Mouse (Mus musculus) hindbrain, embryonic 14.5 days (tissue): ENCODE measurements at regions not wholly inside any gene's neighbourhood (a gene's known extent, or its start where the extent isn't known, plus 50 kb on each side); places are given as distances from the start of the nearest gene placed in this dataset.
A peak's percentile ranks its signal among the peaks of the same experiment; 100 is the strongest.

Experiments used
- ATAC-seq: fragments of 200-750 bp; cut with Nextera tagmentation; 2 replicates; pipeline ENCODE4 v1.8.0; 2017; ENCODE audit warnings: moderate number of reproducible peaks, mild to moderate bottlenecking, moderate TSS enrichment, moderate library complexity; ENCODE audit not compliant: low FRiP score
- DNase-seq: peaks from one replicate; pipeline ENCODE4 v3.0.0-alpha.2; 2015; ENCODE audit warnings: low spot score
- H3K27ac ChIP-seq: fragments of 300-500 bp; sonication (generic); 2 replicates; pipeline ENCODE4 v1.5.1; 2014; ENCODE audit warnings: mild to moderate bottlenecking, moderate library complexity
- H3K27me3 ChIP-seq: fragments of 300-500 bp; sonication (generic); 2 replicates; pipeline ENCODE4 v1.6.1; 2014; ENCODE audit warnings: mild to moderate bottlenecking, low read length, mixed read lengths; ENCODE audit not compliant: control insufficient read depth, insufficient read depth
- H3K36me3 ChIP-seq: fragments of 300-500 bp; sonication (generic); replicated peaks from 2 replicates; pipeline ENCODE4 v1.6.1; 2014; ENCODE audit not compliant: control insufficient read depth, insufficient read depth
- H3K4me1 ChIP-seq: fragments of 300-500 bp; sonication (generic); replicated peaks from 2 replicates; pipeline ENCODE4 v1.6.1; 2014; ENCODE audit warnings: antibody characterized with exemption, low read length, mixed read lengths; ENCODE audit not compliant: control insufficient read depth, insufficient read depth
- H3K4me2 ChIP-seq: fragments of 300-500 bp; sonication (generic); replicated peaks from 2 replicates; pipeline ENCODE4 v1.6.1; 2014; ENCODE audit warnings: mild to moderate bottlenecking, moderate library complexity
- H3K4me3 ChIP-seq: fragments of 300-500 bp; sonication (generic); replicated peaks from 2 replicates; pipeline ENCODE4 v1.5.1; 2014; ENCODE audit warnings: mild to moderate bottlenecking, low read length
- H3K9ac ChIP-seq: fragments of 300-500 bp; sonication (generic); 2 replicates; pipeline ENCODE4 v1.6.1; 2014
- H3K9me3 ChIP-seq: fragments of 300-500 bp; sonication (generic); 2 replicates; pipeline ENCODE4 v1.6.1; 2016; ENCODE audit warnings: low read length; ENCODE audit not compliant: control insufficient read depth
- WGBS: fragments of 180-500 bp; shearing (Covaris S2); extraction: QIAGEN DNeasy Blood & Tissue Kit; methylation state at CpG from one replicate; pipeline ENCODE4 v1.1.7; 2014; 5-methylcytosine and 5-hydroxymethylcytosine counted together

GRCm38 (mm10) chr12:107231629-107232028 lies 256.8 kb upstream of the 3110018I06Rik start:
- no peak for DNase-seq

GRCm38 (mm10) chr12:107250747-107251470 lies 237.5 kb upstream of the 3110018I06Rik start:
- 53% methylated on average over 9 of the region's 9 CpGs for WGBS

More at GRCm38 (mm10) chr12:107231629-107232028, 256.8 kb upstream of the 3110018I06Rik start:
- no peak overlapping the region for H3K4me3 ChIP-seq
- H3K27me3 ChIP-seq: no peaks in the 10 kb centered on the region
- H3K4me1 ChIP-seq: no peaks in the 10 kb centered on the region
- no peak overlapping the region for H3K27ac ChIP-seq
- no peak overlapping the region for H3K9ac ChIP-seq
- no peaks in the 10 kb centered on the region for H3K9me3 ChIP-seq
- H3K36me3 ChIP-seq: no peaks in the 10 kb centered on the region
- 32% methylated on average over 1 of the region's 1 CpGs for WGBS
- no peak overlapping the region for H3K4me2 ChIP-seq
- ATAC-seq: no peak

DNA sequence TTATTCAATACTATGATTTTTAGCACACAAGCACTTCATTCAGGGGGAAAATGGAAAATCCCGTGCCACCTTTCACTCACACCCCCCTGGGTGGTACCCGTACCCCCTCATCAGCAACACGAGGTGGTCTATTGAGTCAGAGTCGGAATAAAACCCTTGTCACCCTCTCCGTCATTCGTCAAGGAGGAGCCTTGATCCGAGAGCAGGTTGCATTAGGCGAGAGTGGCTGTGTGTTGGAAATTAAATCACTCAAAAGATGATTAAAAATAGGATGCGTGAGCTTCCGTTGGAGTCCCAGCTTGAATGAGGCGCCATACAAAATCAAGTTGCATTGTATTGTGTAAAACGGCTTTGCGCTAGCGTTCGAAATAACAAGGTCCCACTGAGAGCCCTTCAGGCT lies 236.5 kb upstream of the 3110018I06Rik start:
- Histone ChIP-seq H3K27ac (no peak overlapping the region), H3K9me3 (no peaks in the 10 kb centered on the region), H3K27me3 (no peaks in the 10 kb centered on the region), H3K4me2 (no peak overlapping the region), H3K4me3 (no peak overlapping the region), H3K36me3 (no peaks in the 10 kb centered on the region), H3K4me1 (0 out of 2 replicates have a peak, but pooled peaks cover 13% of the 10 kb centered on the region), H3K9ac (no peak overlapping the region)
- DNase-seq (no peak), ATAC-seq (no peak)
- WGBS: 42% methylated on average over 15 of the region's 15 CpGs

More at GRCm38 (mm10) chr12:107250747-107251470, 237.5 kb upstream of the 3110018I06Rik start:
- Histone ChIP-seq H3K9ac (no peak overlapping the region), H3K9me3 (no peaks in the 10 kb centered on the region), H3K27ac (no peak overlapping the region), H3K27me3 (no peaks in the 10 kb centered on the region), H3K4me3 (no peak overlapping the region), H3K36me3 (no peaks in the 10 kb centered on the region), H3K4me1 (0 out of 2 replicates have a peak, but pooled peaks cover 13% of the 10 kb centered on the region), H3K4me2 (no peak overlapping the region)
- ATAC-seq (no peak; the same call in 1 of the 2 replicates), DNase-seq (no peak)

DNA sequence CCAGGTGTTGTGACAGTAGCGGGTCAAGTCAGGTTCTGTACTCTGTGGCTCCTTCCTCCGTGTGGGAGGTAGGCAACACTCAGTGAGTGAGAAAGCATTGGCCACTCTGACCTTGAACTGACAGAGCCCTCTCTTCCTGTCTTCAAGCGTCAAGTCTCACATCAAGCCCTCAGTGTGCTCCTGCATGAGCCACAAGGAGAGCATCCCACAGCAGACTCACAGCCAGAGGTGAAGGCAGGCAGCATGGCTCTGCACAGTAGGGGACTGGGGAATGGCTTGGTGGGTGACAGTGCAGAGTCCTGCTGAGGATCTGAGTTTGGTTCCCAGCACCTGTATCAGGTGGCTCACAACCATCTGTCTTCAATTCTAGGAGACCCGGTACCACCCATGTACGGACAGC lies 226.4 kb upstream of the 3110018I06Rik start:
- 94% methylated on average over 5 of the region's 5 CpGs for WGBS
- DNase-seq (no peak), ATAC-seq (no peak; the same call in 1 of the 2 replicates)
- no peak overlapping the region for H3K9ac ChIP-seq
- H3K4me2 ChIP-seq: no peak overlapping the region
- no peaks in the 10 kb centered on the region for H3K4me1 ChIP-seq
- H3K4me3 ChIP-seq: no peak overlapping the region
- no peaks in the 10 kb centered on the region for H3K9me3 ChIP-seq
- H3K36me3 ChIP-seq: no peaks in the 10 kb centered on the region
- H3K27me3 ChIP-seq: no peaks in the 10 kb centered on the region
- no peak overlapping the region for H3K27ac ChIP-seq

DNA sequence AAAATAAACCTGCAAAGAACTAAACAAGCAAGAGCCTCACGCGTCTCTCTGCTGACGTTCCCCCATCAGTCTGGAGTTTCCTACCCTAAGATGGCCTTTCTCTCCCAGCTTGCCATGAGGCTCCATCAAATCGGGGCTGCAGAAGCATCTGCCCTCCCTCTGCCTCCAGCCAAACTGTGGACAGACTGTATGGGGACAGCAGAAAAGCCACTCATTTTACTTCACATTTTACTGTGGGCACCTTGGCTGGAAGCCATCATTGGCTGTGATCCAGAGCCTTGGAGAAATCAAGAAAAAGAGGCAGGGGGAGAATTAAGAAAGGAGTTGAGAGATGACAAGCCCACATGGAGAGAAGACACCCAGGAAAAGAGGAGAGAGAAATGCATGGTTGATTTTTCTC lies 225.9 kb upstream of the 3110018I06Rik start:
- ATAC-seq (no peak), DNase-seq (peak; percentile 38)
- WGBS: 70% methylated on average over 4 of the region's 4 CpGs
- no peak overlapping the region for H3K9ac ChIP-seq
- no peaks in the 10 kb centered on the region for H3K36me3 ChIP-seq
- H3K9me3 ChIP-seq: no peaks in the 10 kb centered on the region
- no peaks in the 10 kb centered on the region for H3K27me3 ChIP-seq
- no peak overlapping the region for H3K27ac ChIP-seq
- no peak overlapping the region for H3K4me3 ChIP-seq
- H3K4me2 ChIP-seq: no peak overlapping the region
- H3K4me1 ChIP-seq: no peaks in the 10 kb centered on the region

DNA sequence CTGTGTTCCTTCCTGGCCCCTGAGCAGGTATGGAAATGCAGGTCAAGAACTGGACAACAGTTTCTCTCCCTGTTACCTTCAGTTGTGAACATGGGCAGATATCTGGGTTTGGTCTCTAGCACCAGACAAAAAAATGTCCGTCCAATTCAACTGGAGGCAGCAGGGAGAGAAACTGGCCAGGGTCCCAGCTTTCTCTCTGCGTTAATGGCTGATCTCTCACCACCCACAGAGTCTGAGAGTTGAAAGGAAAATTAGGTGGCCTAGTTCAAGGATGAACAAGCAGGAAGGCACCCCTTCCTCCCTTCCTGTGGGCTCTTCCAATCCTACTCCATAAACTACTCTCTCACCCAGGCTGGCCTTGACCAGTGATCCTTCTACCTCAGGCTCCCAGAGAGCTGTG lies 221.7 kb upstream of the 3110018I06Rik start:
- Histone ChIP-seq H3K27ac (no peak overlapping the region), H3K4me2 (no peak overlapping the region), H3K27me3 (no peaks in the 10 kb centered on the region), H3K4me3 (no peak overlapping the region), H3K9me3 (no peaks in the 10 kb centered on the region; the same call in 1 of the 2 replicates), H3K4me1 (0 out of 2 replicates have a peak, but pooled peaks cover 7% of the 10 kb centered on the region), H3K36me3 (no peaks in the 10 kb centered on the region), H3K9ac (no peak overlapping the region)
- 61% methylated on average over 2 of the region's 2 CpGs for WGBS
- ATAC-seq: no peak
- no peak for DNase-seq

DNA sequence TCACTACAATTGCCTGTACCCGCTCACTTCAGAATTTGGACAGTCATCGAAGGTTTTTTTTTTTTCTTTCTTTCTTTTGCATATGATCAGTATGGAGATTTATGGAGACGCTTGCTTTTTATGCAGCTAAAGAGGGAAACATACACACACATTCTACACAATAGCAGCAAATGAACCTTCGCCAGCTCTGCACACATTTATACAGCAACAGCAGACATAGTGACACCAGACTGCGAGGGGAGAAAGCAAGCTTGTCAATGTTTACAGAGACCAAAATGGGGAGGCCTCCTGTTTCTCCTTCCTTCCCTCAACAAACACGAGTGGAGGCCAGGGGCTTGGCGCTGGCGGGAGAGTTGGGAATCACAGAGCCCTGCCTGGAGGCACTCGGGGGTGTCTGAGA lies 202.8 kb upstream of the 3110018I06Rik start:
- DNase-seq: no peak
- Histone ChIP-seq H3K4me2 (no peak overlapping the region), H3K4me3 (no peak overlapping the region), H3K27ac (no peak overlapping the region), H3K36me3 (no peaks in the 10 kb centered on the region), H3K9me3 (no peaks in the 10 kb centered on the region), H3K9ac (no peak overlapping the region), H3K27me3 (no peaks in the 10 kb centered on the region), H3K4me1 (0 out of 2 replicates have a peak, but pooled peaks cover 2% of the 10 kb centered on the region)
- WGBS: 62% methylated on average over 9 of the region's 9 CpGs
- no peak for ATAC-seq

- no peak for ATAC-seq
- Histone ChIP-seq H3K4me1 (0 out of 2 replicates have a peak, but pooled peaks cover 2% of the 10 kb centered on the region), H3K4me3 (no peak overlapping the region), H3K36me3 (no peaks in the 10 kb centered on the region), H3K27ac (no peak overlapping the region), H3K9me3 (no peaks in the 10 kb centered on the region), H3K27me3 (no peaks in the 10 kb centered on the region), H3K9ac (no peak overlapping the region), H3K4me2 (no peak overlapping the region)
- WGBS: 73% methylated on average over 5 of the region's 5 CpGs
- no peak for DNase-seq
Observed at GRCm38 (mm10) chr12:107291377-107291776, 197.1 kb upstream of the 3110018I06Rik start.

- Histone ChIP-seq H3K27me3 (no peaks in the 10 kb centered on the region), H3K36me3 (no peaks in the 10 kb centered on the region), H3K9me3 (no peaks in the 10 kb centered on the region), H3K4me1 (no peaks in the 10 kb centered on the region), H3K9ac (no peak overlapping the region), H3K4me2 (no peak overlapping the region), H3K27ac (no peak overlapping the region), H3K4me3 (no peak overlapping the region)
- DNase-seq (no peak), ATAC-seq (no peak)
- 38% methylated on average over 15 of the region's 15 CpGs for WGBS
Observed at GRCm38 (mm10) chr12:107307094-107307740, 181.2 kb upstream of the 3110018I06Rik start.
